Mouse (Mus musculus): Measurements from ENCODE around the gene Litaf. TPM values are rescaled to one million over a fixed set of nuclear protein-coding genes. Genes with fewer than 3 reads are reported as not detected.
A peak's percentile ranks its signal among the peaks of the same experiment; 100 is the strongest.

Litaf gene
- polyA plus RNA-seq, 1 experiment from 2014 or later = 112 TPM

- peak; percentile 35; the same call in 1 of the 2 replicates for ATAC-seq (ENCODE audit: insufficient read depth)
- under 1% methylated on average over 22 of the region's 22 CpGs for WGBS
- no peak for TF ChIP-seq CTCF (IDR thresholded peaks at IDR 0.05; ENCODE audit: low read depth)
Measured at GRCm38 (mm10) chr16:11066833-11067191, 855 bp upstream of the Litaf start.

GRCm38 (mm10) chr16:11065431-11065830 is 526 bp downstream of the Litaf start:
- peak overlapping the region; percentile 86 for H3K4me3 ChIP-seq (ENCODE audit: low read depth, low read length)
- H3K4me1 ChIP-seq (ENCODE audit: insufficient read depth) = peaks cover 35% of the 10 kb centered on the region
- WGBS = 49% methylated on average over 5 of the region's 5 CpGs
- no peaks in the 10 kb centered on the region for H3K27me3 ChIP-seq (ENCODE audit: insufficient read depth, low read length)
- H3K36me3 ChIP-seq (ENCODE audit: insufficient read depth) = no peaks in the 10 kb centered on the region
- DNase-seq (no peak), ATAC-seq (ENCODE audit: insufficient read depth) (no peak)
- H3K9ac ChIP-seq = peak overlapping the region; percentile 40
- TF ChIP-seq CTCF (IDR thresholded peaks at IDR 0.05; ENCODE audit: low read depth) = no peak
- H3K4me2 ChIP-seq = peak overlapping the region; percentile 68
- peak overlapping the region; percentile 96 for H3K27ac ChIP-seq (ENCODE audit: low read depth)
- no peaks in the 10 kb centered on the region for H3K9me3 ChIP-seq (ENCODE audit: low read depth, low read length)

More at GRCm38 (mm10) chr16:11066833-11067191, 855 bp upstream of the Litaf start:
- H3K4me1 ChIP-seq (ENCODE audit: insufficient read depth) = peaks cover 35% of the 10 kb centered on the region
- H3K9ac ChIP-seq = peak overlapping the region; percentile 92
- peak overlapping the region; percentile 96 for H3K27ac ChIP-seq (ENCODE audit: low read depth)
- DNase-seq = peak; percentile 89
- H3K4me3 ChIP-seq (ENCODE audit: low read depth, low read length) = peak overlapping the region; percentile 86
- H3K9me3 ChIP-seq (ENCODE audit: low read depth, low read length) = no peaks in the 10 kb centered on the region
- peak overlapping the region; percentile 68 for H3K4me2 ChIP-seq
- H3K27me3 ChIP-seq (ENCODE audit: insufficient read depth, low read length) = no peaks in the 10 kb centered on the region
- H3K36me3 ChIP-seq (ENCODE audit: insufficient read depth) = peaks cover 10% of the 10 kb centered on the region

GRCm38 (mm10) chr16:11064742-11065141 is 1.2 kb downstream of the Litaf start:
- 86% methylated on average over 6 of the region's 6 CpGs for WGBS

GRCm38 (mm10) chr16:11064341-11064740 is 1.6 kb downstream of the Litaf start:
- no peaks in the 10 kb centered on the region for H3K9me3 ChIP-seq (ENCODE audit: low read depth, low read length)
- no peak overlapping the region for H3K4me2 ChIP-seq
- ATAC-seq (ENCODE audit: insufficient read depth) (no peak), DNase-seq (no peak)
- no peak overlapping the region for H3K4me3 ChIP-seq (ENCODE audit: low read depth, low read length)
- H3K4me1 ChIP-seq (ENCODE audit: insufficient read depth) = peaks cover 35% of the 10 kb centered on the region
- WGBS = 87% methylated on average over 4 of the region's 4 CpGs
- H3K27me3 ChIP-seq (ENCODE audit: insufficient read depth, low read length) = no peaks in the 10 kb centered on the region
- no peak overlapping the region for H3K9ac ChIP-seq
- H3K27ac ChIP-seq (ENCODE audit: low read depth) = no peak overlapping the region
- no peaks in the 10 kb centered on the region for H3K36me3 ChIP-seq (ENCODE audit: insufficient read depth)
- TF ChIP-seq CTCF (IDR thresholded peaks at IDR 0.05; ENCODE audit: low read depth) = no peak

More at GRCm38 (mm10) chr16:11064742-11065141, 1.2 kb downstream of the Litaf start:
- H3K4me3 ChIP-seq (ENCODE audit: low read depth, low read length) = no peak overlapping the region
- H3K4me2 ChIP-seq = no peak overlapping the region
- DNase-seq = no peak
- no peak overlapping the region for H3K9ac ChIP-seq
- H3K27me3 ChIP-seq (ENCODE audit: insufficient read depth, low read length) = no peaks in the 10 kb centered on the region
- H3K27ac ChIP-seq (ENCODE audit: low read depth) = no peak overlapping the region
- H3K36me3 ChIP-seq (ENCODE audit: insufficient read depth) = no peaks in the 10 kb centered on the region
- H3K4me1 ChIP-seq (ENCODE audit: insufficient read depth) = peaks cover 35% of the 10 kb centered on the region
- no peak for ATAC-seq (ENCODE audit: insufficient read depth)
- no peak for TF ChIP-seq CTCF (IDR thresholded peaks at IDR 0.05; ENCODE audit: low read depth)
- no peaks in the 10 kb centered on the region for H3K9me3 ChIP-seq (ENCODE audit: low read depth, low read length)

- peaks cover 26% of the 10 kb centered on the region for H3K4me1 ChIP-seq (ENCODE audit: insufficient read depth)
- TF ChIP-seq CTCF (IDR thresholded peaks at IDR 0.05; ENCODE audit: low read depth) = no peak
- peak overlapping the region; percentile 93 for H3K27ac ChIP-seq (ENCODE audit: low read depth)
- ATAC-seq (ENCODE audit: insufficient read depth) = peak; percentile 78
- peak; percentile 93 for DNase-seq
- H3K27me3 ChIP-seq (ENCODE audit: insufficient read depth, low read length) = no peaks in the 10 kb centered on the region
- H3K9me3 ChIP-seq (ENCODE audit: low read depth, low read length) = no peaks in the 10 kb centered on the region
- H3K4me3 ChIP-seq (ENCODE audit: low read depth, low read length) = no peak overlapping the region
- no peaks in the 10 kb centered on the region for H3K36me3 ChIP-seq (ENCODE audit: insufficient read depth)
- peak overlapping the region; percentile 34 for H3K9ac ChIP-seq
- H3K4me2 ChIP-seq = peak overlapping the region; percentile 37
- WGBS = 24% methylated on average over 13 of the region's 13 CpGs
Measured at GRCm38 (mm10) chr16:11062794-11063721, 2.9 kb downstream of the Litaf start.

GRCm38 (mm10) chr16:11060645-11061044 is 5.3 kb downstream of the Litaf start, which contains the start of gene Snn:
Snn (plus strand) TSS chr16:11060945.
- Histone ChIP-seq H3K36me3 (ENCODE audit: insufficient read depth) (no peaks in the 10 kb centered on the region), H3K4me2 (no peak within 1 kb of the TSS), H3K4me1 (ENCODE audit: insufficient read depth) (peaks cover 18% of the 10 kb centered on the region), H3K27ac (ENCODE audit: low read depth) (no peak within 1 kb of the TSS), H3K9ac (no peak within 1 kb of the TSS), H3K9me3 (ENCODE audit: low read depth, low read length) (no peaks in the 10 kb centered on the region), H3K4me3 (ENCODE audit: low read depth, low read length) (no peak within 1 kb of the TSS), H3K27me3 (ENCODE audit: insufficient read depth, low read length) (no peaks in the 10 kb centered on the region)
- WGBS = 94% methylated on average over 4 of the region's 4 CpGs
- no peak for DNase-seq
- no peak for ATAC-seq (ENCODE audit: insufficient read depth)
- TF ChIP-seq CTCF (IDR thresholded peaks at IDR 0.05; ENCODE audit: low read depth) = no peak

GRCm38 (mm10) chr16:11055916-11056315 is 10.0 kb downstream of the Litaf start:
- ATAC-seq (ENCODE audit: insufficient read depth) = no peak

More at GRCm38 (mm10) chr16:11055916-11056315, 10.0 kb downstream of the Litaf start:
- no peak for DNase-seq
- no peaks in the 10 kb centered on the region for H3K36me3 ChIP-seq (ENCODE audit: insufficient read depth)
- no peak overlapping the region for H3K9ac ChIP-seq
- 74% methylated on average over 5 of the region's 5 CpGs for WGBS
- H3K27me3 ChIP-seq (ENCODE audit: insufficient read depth, low read length) = no peaks in the 10 kb centered on the region
- no peaks in the 10 kb centered on the region for H3K9me3 ChIP-seq (ENCODE audit: low read depth, low read length)
- H3K4me3 ChIP-seq (ENCODE audit: low read depth, low read length) = no peak overlapping the region
- no peak for TF ChIP-seq CTCF (IDR thresholded peaks at IDR 0.05; ENCODE audit: low read depth)
- no peak overlapping the region for H3K4me2 ChIP-seq
- H3K4me1 ChIP-seq (ENCODE audit: insufficient read depth) = no peaks in the 10 kb centered on the region
- H3K27ac ChIP-seq (ENCODE audit: low read depth) = no peak overlapping the region

Data from lung, embryonic 14.5 days (tissue).